Mouse (Mus musculus) heart, postnatal 25 days (tissue): ENCODE data around the gene Lce3f. TPM values are rescaled to one million over a fixed set of nuclear protein-coding genes. Genes with fewer than 3 reads are reported as not detected.

Source experiments
- DNase-seq: peaks from one replicate; pipeline ENCODE4 v3.0.0; 2022; ENCODE audit warnings: low spot score
- intact Hi-C: fragments of 180-260 bp; cut with DNase I; formaldehyde crosslinking; loops from one replicate; pipeline ENCODE4 v1.15.1; 2025
- total RNA-seq, 2 experiments: library from RNA; stranded (reverse); gene quantifications; 2 replicates each; pipeline ENCODE4 v1.2.3; 2021

The Lce3f gene
- not detected for total RNA-seq

DNA sequence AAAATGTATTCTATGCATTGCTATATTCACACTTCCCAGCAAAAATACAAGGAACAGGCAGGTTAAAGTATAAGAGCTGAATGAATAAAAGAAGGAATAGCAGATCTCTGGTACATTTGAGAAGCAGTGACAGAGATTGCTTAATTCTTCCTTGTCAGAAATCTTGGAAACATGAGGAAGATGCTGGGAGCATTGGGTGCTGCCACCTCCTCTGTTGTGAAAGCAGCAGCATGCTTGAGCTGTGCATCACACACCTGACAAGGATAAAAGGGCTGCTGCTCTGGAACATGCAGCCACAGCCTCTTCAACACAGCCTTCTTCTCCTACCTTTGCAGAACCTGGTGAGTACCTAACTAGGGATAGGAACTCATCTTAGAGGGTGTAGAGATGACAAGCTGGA lies at the start of gene Lce3f:
Gene Lce3f (plus strand): TSS at position 301 of the 400 bp plus-strand sequence.
- no peak for DNase-seq
- intact Hi-C loops = no loop called here

DNA sequence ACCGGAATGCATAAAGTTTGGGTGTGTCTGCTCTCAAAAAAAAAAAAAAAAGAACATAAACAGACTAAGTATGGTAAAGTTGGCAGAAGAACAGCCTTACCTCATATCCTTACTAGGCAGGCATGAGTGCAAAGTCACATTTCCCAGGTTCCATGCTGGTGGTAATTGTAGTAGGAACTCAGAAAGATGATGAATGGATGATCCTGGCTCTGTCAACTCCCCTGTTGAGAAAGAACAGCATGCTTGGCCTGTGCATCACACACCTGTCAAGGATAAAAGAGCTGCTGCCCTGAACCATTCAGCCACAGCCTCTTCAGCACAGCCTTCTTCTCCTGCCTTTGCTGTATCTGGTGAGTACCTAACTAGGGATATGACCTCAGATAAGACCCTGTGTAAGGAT lies 47.8 kb upstream of the Lce3f start, which contains the start of gene Lce3c:
Gene Lce3c (plus strand): TSS at position 301 of the 400 bp plus-strand sequence.
- intact Hi-C loops = no loop called here
- no peak for DNase-seq

GRCm38 (mm10) chr3:92957090-92957489 lies 34.9 kb upstream of the Lce3f start, which contains the start of gene Lce3d:
TSS of gene Lce3d (plus strand) at chr3:92957390.
- DNase-seq = no peak
- intact Hi-C loops = no loop called here

- DNase-seq = no peak
These were observed 25.3 kb upstream of the Lce3f start, which contains the start of gene Lce3e for GRCm38 (mm10) chr3:92966761-92967160. TSS of gene Lce3e (plus strand) at chr3:92967061.

DNA sequence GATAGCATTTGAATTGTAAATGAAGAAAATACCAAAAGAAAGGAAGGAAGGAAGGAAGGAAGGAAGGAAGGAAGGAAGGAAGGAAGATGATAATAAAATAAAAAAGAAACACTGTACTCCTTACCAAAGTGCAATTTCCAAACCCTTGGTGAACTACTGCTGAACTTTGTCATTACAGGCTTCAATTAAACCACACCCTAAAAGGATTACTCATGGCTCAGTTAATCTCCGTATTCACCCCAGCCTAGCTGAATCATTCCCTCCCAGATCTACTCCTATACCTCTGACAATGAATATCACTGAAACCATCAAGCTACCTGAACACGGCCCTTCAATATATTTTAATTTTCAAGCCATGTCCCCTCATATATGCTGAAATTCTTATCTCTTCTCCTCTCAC lies 13.5 kb upstream of the Lce3f start:
- DNase-seq = no peak
- intact Hi-C loops = no loop called here

More at GRCm38 (mm10) chr3:92966761-92967160, 25.3 kb upstream of the Lce3f start, which contains the start of gene Lce3e:
- intact Hi-C loops = no loop called here

DNA sequence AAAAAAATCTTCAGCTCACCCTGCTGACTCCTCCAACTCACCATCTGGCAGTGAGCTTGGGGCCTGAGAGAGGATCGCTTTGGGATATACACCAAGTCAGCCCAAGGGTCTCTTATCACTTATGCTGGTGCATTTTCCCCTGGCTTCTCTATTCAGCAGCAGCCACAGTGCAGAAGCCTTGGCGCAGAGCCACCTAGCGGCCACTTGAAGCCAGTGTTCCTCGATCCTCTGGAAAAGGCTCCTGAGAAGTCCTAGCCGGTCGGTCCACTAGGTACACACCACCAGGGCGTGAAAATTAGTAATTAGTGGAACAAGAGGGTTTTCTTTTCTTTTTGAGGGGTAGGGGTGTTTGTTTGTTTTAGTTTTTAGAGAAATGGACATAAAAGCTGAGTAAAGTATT lies 6.7 kb downstream of the Lce3f start:
- DNase-seq = peak; percentile 2
- intact Hi-C loops = no loop called here

GRCm38 (mm10) chr3:93000621-93001020 lies 8.6 kb downstream of the Lce3f start:
- DNase-seq = no peak
- intact Hi-C loops = no loop called here

DNA sequence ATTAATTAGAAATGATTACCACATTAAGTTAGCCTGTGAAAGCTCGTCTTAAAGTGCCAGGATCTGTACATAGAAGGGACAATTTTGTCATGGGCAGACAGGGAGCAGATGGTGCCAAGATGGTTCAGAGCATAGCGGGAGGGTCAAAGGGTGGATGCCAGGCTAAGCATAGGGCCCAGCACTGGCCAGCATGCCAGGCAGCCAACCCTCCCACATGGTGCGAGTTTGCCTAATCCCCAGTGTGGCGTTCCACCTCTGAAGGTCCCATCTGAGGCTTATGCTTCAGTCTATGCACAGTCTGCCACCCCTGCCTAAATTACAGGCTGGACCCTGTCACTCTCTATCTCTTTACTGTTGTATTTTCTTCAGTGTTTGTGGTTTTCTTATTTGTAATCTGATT lies 10.8 kb downstream of the Lce3f start:
- no peak for DNase-seq
- intact Hi-C loops = no loop called here

GRCm38 (mm10) chr3:93014378-93014801 lies 22.4 kb downstream of the Lce3f start:
- no peak for DNase-seq
- intact Hi-C loops = no loop called here

DNA sequence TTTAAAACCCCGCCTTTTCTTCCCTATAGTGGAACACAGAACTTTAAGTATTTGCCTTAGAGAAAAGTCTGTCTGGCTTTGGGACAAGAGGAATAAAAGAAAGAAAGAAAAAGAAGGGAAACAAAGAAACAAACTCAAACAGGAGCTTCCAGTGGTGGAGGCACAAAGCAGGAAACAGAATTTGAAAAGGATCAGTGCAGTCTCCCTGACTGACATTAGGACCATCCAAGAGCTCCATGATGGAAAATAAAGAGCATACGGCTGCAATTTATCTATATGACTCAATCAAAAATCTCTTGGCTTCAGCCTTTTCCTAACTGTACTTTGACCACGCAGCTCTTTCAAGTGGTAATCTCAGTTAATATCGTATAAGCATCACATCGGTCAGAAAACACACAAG lies 22.8 kb downstream of the Lce3f start:
- intact Hi-C loops = no loop called here
- no peak for DNase-seq

DNA sequence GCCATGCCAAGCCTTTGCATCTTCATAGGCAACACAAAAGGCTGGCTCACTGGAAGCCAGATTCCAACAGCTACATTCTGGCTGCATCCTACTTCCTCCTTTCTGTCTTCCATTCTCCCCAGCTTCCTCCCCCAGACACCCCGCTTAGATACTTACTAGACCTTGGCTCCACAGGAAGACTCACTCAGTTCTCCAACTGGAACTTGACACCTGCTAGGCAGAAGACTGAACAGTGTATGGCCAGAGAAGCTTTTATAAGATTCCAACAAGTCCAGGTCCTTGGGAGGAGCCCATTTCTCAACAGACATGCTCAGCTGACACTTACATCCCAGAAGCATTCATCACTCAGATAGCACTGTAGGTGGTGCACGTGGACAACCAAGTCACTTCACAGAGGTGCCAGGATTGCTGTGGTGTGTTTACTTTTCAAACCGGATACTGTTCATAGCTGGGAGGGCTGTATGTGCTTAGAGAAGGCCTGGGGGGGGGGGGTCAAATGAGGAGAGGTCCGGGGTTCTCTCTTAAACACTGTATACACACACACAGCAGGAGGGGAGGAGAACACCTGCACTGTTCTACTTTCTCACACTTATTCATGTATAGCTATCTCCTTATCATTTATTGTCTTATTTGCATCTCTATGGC lies 23.6 kb downstream of the Lce3f start, which contains the start of gene Crct1:
Gene Crct1 (minus strand): TSS at position 228 of the 645 bp plus-strand sequence.
- DNase-seq = no peak
- intact Hi-C loops = no loop called here

- intact Hi-C loops = no loop called here
- no peak for DNase-seq
These were observed 26.9 kb downstream of the Lce3f start, which contains the start of gene Lce1m for GRCm38 (mm10) chr3:93018960-93019359. TSS of gene Lce1m (minus strand) at chr3:93019060.

GRCm38 (mm10) chr3:93021171-93021570 lies 29.1 kb downstream of the Lce3f start:
- no peak for DNase-seq
- intact Hi-C loops = loop anchor here (10.0 kb wide), 1 partner anchor 116 kb away; no protein-coding TSS in a partner anchor

- no peak for DNase-seq
- intact Hi-C loops = loop anchor here (10.0 kb wide), 1 partner anchor 119 kb away; no protein-coding TSS in a partner anchor
These were observed 31.6 kb downstream of the Lce3f start for GRCm38 (mm10) chr3:93023411-93024184.

DNA sequence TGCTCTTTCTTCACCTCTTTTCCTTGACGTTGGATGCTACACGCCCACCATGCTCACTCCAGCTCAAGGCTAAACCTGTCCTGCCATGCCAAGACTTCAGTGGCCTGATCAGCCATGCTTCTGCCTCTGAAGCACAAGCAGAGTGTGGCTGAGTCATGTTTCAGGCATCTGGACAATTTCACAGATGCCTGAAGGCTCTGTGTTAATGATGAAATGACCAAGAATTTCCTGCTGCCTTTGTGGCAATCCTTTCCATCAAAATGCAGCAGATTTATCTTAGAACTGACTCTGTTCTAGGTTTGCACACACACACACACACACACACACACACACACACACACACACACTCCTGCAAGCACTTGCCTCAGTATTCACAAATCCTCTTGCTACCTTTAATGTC lies 33.5 kb downstream of the Lce3f start:
- DNase-seq = no peak
- intact Hi-C loops = loop anchor here (10.0 kb wide), 1 partner anchor 121 kb away; no protein-coding TSS in a partner anchor

DNA sequence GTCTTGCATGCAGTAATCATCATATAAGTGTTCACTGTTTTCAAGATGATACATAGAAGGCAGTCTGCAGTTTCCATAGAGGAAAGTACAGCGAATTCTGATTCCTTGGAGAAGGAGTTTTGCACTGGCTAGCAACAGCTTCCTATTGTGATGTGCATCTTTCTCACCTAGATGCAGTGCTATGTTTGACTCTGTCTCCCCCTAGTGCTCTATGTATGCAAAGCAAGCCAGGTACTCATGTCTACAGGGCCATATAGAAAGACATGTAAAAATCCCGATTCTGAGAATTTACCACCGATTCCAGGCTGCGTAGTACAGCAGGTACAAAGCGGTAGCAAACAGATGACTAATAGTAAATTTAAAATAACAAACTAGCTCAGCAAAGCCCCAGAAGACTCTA lies 39.4 kb downstream of the Lce3f start:
- DNase-seq = no peak
- intact Hi-C loops = no loop called here

Other genes starting within 250 kb of the Lce3f start
- not detected for gene Lce1g, start 239.9 kb upstream of the Lce3f start, total RNA-seq
- not detected for gene Lce1h, start 227.2 kb upstream of the Lce3f start, total RNA-seq
- not detected for gene Lce1i, start 213.3 kb upstream of the Lce3f start, total RNA-seq
- gene Lce1j, start 201.7 kb upstream of the Lce3f start, total RNA-seq = not detected
- gene Lce1k, start 184.3 kb upstream of the Lce3f start, total RNA-seq = not detected
- not detected for gene Kprp, start 165.0 kb upstream of the Lce3f start, total RNA-seq
- not detected for gene Lce1l, start 140.9 kb upstream of the Lce3f start, total RNA-seq
- gene 2310050C09Rik, start 122.0 kb upstream of the Lce3f start, total RNA-seq = not detected
- not detected for gene Lce3a, start 66.0 kb upstream of the Lce3f start, total RNA-seq
- gene Lce3b, start 59.2 kb upstream of the Lce3f start, total RNA-seq = not detected
- not detected for gene Lce3c, start 47.7 kb upstream of the Lce3f start, total RNA-seq
- gene Lce3d, start 34.8 kb upstream of the Lce3f start, total RNA-seq = not detected
- gene Lce3e, start 25.2 kb upstream of the Lce3f start, total RNA-seq = not detected
- gene Crct1, start 23.5 kb downstream of the Lce3f start, total RNA-seq = not detected
- not detected for gene Lce1m, start 26.8 kb downstream of the Lce3f start, total RNA-seq
- gene Gm4858, start 76.6 kb downstream of the Lce3f start, total RNA-seq = not detected
- gene Crnn, start 152.6 kb downstream of the Lce3f start, total RNA-seq = not detected
- not detected for gene Flg2, start 205.1 kb downstream of the Lce3f start, total RNA-seq